Mouse (Mus musculus) midbrain, embryonic 16.5 days (tissue): ENCODE data around the gene Syt14. TPM values are rescaled to one million over a fixed set of nuclear protein-coding genes. Genes with fewer than 3 reads are reported as not detected.

ENCODE experiments used
- ATAC-seq: fragments of 200-750 bp; cut with Nextera tagmentation; 2 replicates; pipeline ENCODE4 v1.8.0; 2017; ENCODE audit warnings: moderate TSS enrichment
- H3K27ac ChIP-seq: fragments of 300-500 bp; sonication (generic); 2 replicates; pipeline ENCODE4 v1.5.1; 2014; ENCODE audit warnings: mild to moderate bottlenecking, low read length, mixed read lengths
- H3K27me3 ChIP-seq: fragments of 300-500 bp; sonication (generic); 2 replicates; pipeline ENCODE4 v1.6.1; 2014; ENCODE audit warnings: low read depth, low read length, mixed read lengths; ENCODE audit not compliant: control insufficient read depth, insufficient read depth
- H3K36me3 ChIP-seq: fragments of 300-500 bp; sonication (generic); 2 replicates; pipeline ENCODE4 v1.6.1; 2014; ENCODE audit warnings: mild to moderate bottlenecking, low read length, moderate library complexity, mixed read lengths; ENCODE audit not compliant: control insufficient read depth, insufficient read depth
- H3K4me1 ChIP-seq: fragments of 300-500 bp; sonication (generic); 2 replicates; pipeline ENCODE4 v1.6.1; 2014; ENCODE audit warnings: mild to moderate bottlenecking, low read length, mixed read lengths; ENCODE audit not compliant: control insufficient read depth, insufficient read depth
- H3K4me2 ChIP-seq: fragments of 300-500 bp; sonication (generic); 2 replicates; pipeline ENCODE4 v1.6.1; 2014; ENCODE audit warnings: mild to moderate bottlenecking, low read length, mixed read lengths
- H3K4me3 ChIP-seq: fragments of 300-500 bp; sonication (generic); 2 replicates; pipeline ENCODE4 v1.5.1; 2014; ENCODE audit warnings: low read depth, mild to moderate bottlenecking, low read length, moderate library complexity, mixed read lengths
- H3K9ac ChIP-seq: fragments of 300-500 bp; sonication (generic); 2 replicates; pipeline ENCODE4 v1.6.1; 2014; ENCODE audit warnings: low read depth, low read length, mixed read lengths
- H3K9me3 ChIP-seq: fragments of 300-500 bp; sonication (generic); replicated peaks from 2 replicates; pipeline ENCODE4 v1.6.1; 2014; ENCODE audit warnings: mild to moderate bottlenecking, low read length, mixed read lengths; ENCODE audit not compliant: control insufficient read depth, poor library complexity, severe bottlenecking
- WGBS: fragments of 180-500 bp; shearing (Covaris S2); extraction: QIAGEN DNeasy Blood & Tissue Kit; methylation state at CpG from one replicate; pipeline ENCODE4 v1.1.7; 2014; 5-methylcytosine and 5-hydroxymethylcytosine counted together
- polyA plus RNA-seq: library from polyadenylated mRNA; unstranded; fragments of >200 nt; fragmentation: Nextera tagmentation; extraction: Ambion mirVana; gene quantifications from 2 replicates; pipeline ENCODE4 v1.2.1, GENCODE M21; 2015

Syt14 gene
- polyA plus RNA-seq, 1 experiment from 2014 or later = 6.9 TPM

DNA sequence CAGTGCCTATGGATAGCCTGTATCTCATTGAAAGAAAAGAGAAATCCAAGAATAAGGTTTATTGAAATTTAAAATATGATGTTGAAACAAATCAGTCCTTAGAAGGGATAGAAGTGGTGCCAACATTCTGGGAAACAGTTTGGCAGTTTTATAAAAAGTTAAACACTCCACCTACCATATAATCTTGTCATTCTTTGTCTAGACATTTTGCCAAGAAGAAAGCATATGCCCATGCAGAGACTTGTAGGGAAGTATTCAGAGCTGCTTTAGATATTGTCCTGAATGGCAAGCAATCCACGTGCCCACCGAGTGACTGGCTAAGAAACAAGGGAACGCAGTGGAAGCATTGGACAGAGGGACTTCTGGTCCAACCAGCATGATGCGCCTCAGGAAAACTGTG, 12.0 kb upstream of the Syt14 start:
- Histone ChIP-seq H3K9me3 (no peaks in the 10 kb centered on the region), H3K36me3 (no peaks in the 10 kb centered on the region), H3K4me2 (no peak overlapping the region), H3K27me3 (no peaks in the 10 kb centered on the region), H3K4me3 (no peak overlapping the region), H3K9ac (no peak overlapping the region), H3K4me1 (no peaks in the 10 kb centered on the region), H3K27ac (no peak overlapping the region)
- no peak for ATAC-seq
- 89% methylated on average over 4 of the region's 4 CpGs for WGBS

DNA sequence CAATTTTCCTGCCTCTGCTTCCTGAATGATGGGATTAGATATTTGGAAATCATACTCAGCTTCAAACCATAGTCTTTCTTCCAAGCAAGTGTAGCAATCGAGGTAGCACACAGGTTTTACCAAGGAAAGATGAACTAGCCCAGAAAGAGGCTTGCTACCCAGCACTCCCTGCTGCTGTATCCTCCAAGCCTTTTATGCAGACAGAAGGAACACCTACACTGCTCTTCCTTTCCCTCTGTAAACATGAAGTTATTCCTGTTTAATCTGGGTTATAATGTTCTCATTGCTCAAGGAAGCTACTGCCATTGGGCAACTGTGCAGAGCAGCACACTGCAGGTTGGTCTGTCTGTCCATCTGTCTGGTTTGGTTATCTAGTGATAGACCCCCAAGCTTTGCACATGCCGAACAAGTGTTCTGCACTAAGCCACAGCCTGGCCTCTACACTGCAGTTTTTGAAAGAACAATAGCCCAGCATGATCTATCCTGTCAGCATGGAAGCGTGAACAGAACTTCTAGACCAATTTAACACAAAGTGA, 7.3 kb upstream of the Syt14 start:
- H3K4me1 ChIP-seq = no peaks in the 10 kb centered on the region
- H3K27me3 ChIP-seq = no peaks in the 10 kb centered on the region
- H3K27ac ChIP-seq = no peak overlapping the region
- no peaks in the 10 kb centered on the region for H3K36me3 ChIP-seq
- 47% methylated on average over 3 of the region's 3 CpGs for WGBS
- H3K4me2 ChIP-seq = no peak overlapping the region
- ATAC-seq = no peak
- H3K4me3 ChIP-seq = no peak overlapping the region
- H3K9me3 ChIP-seq = no peaks in the 10 kb centered on the region
- no peak overlapping the region for H3K9ac ChIP-seq

DNA sequence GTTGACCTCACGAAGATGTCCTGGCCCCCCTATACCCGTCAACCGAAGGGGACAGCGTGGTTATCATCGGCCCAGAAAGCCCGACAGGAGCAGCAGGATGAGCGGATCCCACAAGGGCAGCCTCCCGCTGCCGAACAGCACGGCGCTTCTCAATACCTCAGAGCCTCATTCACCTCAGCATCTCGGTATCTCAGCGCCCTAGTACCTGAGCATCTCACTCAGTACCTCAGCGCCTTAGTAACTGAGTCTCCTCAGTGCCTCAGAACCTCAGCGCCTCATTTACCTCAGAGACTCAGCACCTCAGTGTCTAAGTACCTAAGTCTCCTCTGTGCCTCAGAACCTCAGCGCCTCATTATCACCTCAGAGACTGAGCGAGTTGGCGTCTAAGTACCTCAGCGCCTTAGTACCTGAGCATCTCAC, 614 bp downstream of the Syt14 start:
- Histone ChIP-seq H3K9ac (peak overlapping the region; percentile 86), H3K36me3 (no peaks in the 10 kb centered on the region), H3K27me3 (no peaks in the 10 kb centered on the region), H3K27ac (peak overlapping the region; percentile 81), H3K4me2 (peak overlapping the region; percentile 92), H3K4me1 (peaks cover 9% of the 10 kb centered on the region), H3K9me3 (no peaks in the 10 kb centered on the region), H3K4me3 (peak overlapping the region; percentile 91)
- no peak; the same call in 1 of the 2 replicates for ATAC-seq
- under 1% methylated on average over 19 of the region's 19 CpGs for WGBS

DNA sequence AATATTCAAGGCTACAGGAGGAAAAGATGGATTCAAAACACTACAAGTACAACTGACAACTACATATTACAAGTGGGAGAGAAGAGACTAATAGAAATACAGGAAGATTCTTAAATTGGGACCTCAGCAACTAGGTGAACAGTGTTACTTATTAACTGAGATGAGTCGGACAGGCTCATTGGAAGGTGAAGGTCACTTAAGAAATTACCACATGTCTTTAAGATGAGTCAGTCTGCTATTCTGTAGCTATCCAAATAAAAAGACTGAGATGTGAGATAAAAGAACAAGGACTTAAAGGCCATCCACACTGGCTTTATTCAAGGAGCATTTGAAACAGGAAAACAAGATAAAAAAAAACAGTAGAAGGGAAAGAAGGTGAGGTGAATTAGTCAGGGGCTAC, 11.3 kb downstream of the Syt14 start:
- no peak for ATAC-seq
- 92% methylated on average over 1 of the region's 1 CpGs for WGBS

DNA sequence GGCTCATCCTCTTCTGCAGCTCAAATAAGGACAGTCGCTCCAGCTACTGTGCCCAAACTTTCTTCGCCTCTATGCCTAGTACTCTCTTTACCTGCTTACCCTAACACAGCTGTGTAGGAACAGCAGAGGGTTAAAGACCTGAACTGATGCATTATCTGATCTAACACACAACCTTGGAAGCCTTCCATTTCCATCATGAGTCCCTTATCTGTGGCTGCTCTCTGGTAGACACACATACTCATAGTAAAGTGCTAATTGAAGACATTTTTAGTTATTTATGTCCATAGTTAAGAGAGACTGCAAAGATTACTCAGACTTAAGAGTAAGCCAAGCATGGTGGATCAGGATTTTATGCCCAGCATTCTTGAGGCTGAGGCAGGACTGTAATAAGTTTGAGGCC, 23.2 kb downstream of the Syt14 start:
- Histone ChIP-seq H3K27me3 (no peaks in the 10 kb centered on the region), H3K9me3 (no peaks in the 10 kb centered on the region), H3K27ac (no peak overlapping the region), H3K4me1 (no peaks in the 10 kb centered on the region), H3K36me3 (no peaks in the 10 kb centered on the region), H3K4me3 (no peak overlapping the region), H3K9ac (no peak overlapping the region), H3K4me2 (no peak overlapping the region)
- no peak for ATAC-seq
- 100% methylated on average over 2 of the region's 2 CpGs for WGBS

More for the DNA sequence above, 11.3 kb downstream of the Syt14 start:
- no peak overlapping the region for H3K9ac ChIP-seq
- H3K9me3 ChIP-seq = no peaks in the 10 kb centered on the region
- no peak overlapping the region for H3K27ac ChIP-seq
- no peaks in the 10 kb centered on the region for H3K4me1 ChIP-seq
- H3K4me2 ChIP-seq = no peak overlapping the region
- no peaks in the 10 kb centered on the region for H3K27me3 ChIP-seq
- no peak overlapping the region for H3K4me3 ChIP-seq
- H3K36me3 ChIP-seq = no peaks in the 10 kb centered on the region

DNA sequence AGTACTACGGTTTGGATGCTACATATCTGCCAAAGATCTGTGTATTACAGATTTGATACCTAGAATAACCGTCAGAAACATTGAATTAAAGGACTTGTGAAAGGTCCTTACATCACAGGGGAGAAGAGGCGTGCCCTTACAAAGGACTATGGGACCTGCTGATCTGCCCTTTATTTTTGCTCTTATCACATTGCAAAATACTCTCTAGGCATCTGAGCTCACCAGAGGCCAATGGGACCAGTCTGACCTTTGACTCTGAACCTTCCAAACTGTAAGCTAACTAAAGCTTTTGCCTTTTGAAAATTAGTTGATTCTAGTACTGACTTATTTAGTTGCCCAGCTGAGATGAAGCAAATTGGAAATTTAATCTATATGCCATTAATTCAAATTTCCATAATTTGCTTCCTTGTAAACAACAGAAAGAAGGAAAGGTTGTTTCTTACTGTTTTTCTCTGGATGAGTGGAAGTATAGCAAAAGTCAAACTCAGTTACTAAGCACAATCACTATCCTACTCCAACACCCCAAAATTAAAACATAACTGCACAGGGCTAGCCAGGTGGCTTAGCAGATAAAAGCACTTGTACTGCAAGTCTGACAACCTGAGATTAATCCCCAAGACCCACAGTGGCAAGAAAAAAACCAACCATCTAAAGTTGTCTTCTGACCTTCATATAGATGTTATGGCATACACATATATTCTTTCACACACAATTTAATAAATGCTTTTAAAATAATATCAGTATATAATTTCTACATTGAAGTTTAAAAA, 24.4 kb downstream of the Syt14 start:
- Histone ChIP-seq H3K9ac (no peak overlapping the region), H3K36me3 (no peaks in the 10 kb centered on the region), H3K27ac (no peak overlapping the region), H3K9me3 (no peaks in the 10 kb centered on the region), H3K4me3 (no peak overlapping the region), H3K4me2 (no peak overlapping the region), H3K4me1 (no peaks in the 10 kb centered on the region), H3K27me3 (no peaks in the 10 kb centered on the region)
- no peak for ATAC-seq
- WGBS = 86% methylated on average over 3 of the region's 3 CpGs

DNA sequence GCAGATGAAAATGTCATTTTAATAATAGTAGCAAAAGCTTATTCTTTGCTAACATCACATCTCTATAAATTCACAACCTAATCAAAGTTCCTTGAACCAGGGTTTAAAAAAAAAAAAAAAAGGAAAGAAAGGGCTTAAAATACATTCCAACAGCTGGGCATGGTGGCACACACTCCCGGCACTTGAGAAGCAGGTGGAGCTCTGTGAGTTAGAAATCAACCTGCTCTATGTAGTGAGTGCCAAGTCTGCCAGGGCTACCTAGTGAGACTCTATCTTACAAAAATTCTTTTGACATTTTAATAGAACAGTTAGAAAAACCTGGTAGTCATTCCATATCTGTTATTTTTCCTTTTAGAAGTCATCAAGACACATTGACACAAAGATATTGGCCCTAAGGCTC, 31.0 kb downstream of the Syt14 start:
- Histone ChIP-seq H3K4me3 (no peak overlapping the region), H3K27me3 (no peaks in the 10 kb centered on the region), H3K4me2 (no peak overlapping the region), H3K9me3 (no peaks in the 10 kb centered on the region), H3K9ac (no peak overlapping the region), H3K27ac (no peak overlapping the region), H3K4me1 (no peaks in the 10 kb centered on the region), H3K36me3 (no peaks in the 10 kb centered on the region)
- 88% methylated on average over 1 of the region's 1 CpGs for WGBS
- no peak for ATAC-seq

DNA sequence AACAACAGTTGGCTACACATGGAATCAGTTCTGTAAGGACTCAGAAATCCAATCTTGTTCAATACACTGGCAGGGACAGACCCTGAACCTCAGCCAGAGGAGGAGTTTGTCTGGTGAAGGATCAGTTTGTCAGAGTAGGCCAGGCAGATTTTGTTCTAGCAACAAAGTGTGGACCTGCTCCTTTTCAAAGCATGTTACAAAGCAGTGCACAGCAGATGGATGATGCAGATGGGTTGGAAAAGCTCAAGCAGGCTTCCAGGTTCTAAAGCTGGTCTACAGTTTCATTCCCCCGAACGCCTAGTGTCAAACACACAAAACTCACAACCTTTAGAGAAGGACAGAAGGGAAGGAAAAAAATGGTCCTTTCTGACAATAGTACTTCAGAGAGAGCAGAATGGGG, 31.6 kb downstream of the Syt14 start:
- no peak overlapping the region for H3K27ac ChIP-seq
- no peak overlapping the region for H3K4me2 ChIP-seq
- no peak for ATAC-seq
- H3K9ac ChIP-seq = no peak overlapping the region
- H3K4me3 ChIP-seq = no peak overlapping the region
- H3K4me1 ChIP-seq = no peaks in the 10 kb centered on the region
- no peaks in the 10 kb centered on the region for H3K36me3 ChIP-seq
- 94% methylated on average over 2 of the region's 2 CpGs for WGBS
- H3K9me3 ChIP-seq = no peaks in the 10 kb centered on the region
- H3K27me3 ChIP-seq = no peaks in the 10 kb centered on the region

DNA sequence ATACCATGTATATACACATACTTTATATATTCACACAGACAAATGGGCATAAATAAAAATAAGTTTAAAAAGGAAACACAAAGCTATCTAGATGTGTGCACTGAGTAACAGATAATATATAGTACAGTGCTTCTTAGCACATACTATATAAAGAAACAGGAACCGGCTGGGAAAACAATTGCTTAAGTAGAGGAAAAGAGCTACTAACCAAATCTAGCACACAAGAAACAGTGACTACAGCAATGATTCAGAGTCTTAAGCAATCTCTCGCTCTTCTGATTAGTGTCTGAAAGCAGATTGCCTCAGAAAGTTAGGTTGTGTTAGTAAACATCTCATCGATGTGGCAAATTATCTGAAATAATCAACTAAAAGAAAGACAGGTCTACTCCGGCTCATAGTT, 33.3 kb downstream of the Syt14 start:
- 89% methylated on average over 4 of the region's 4 CpGs for WGBS
- ATAC-seq = no peak
- H3K36me3 ChIP-seq = no peaks in the 10 kb centered on the region
- H3K4me2 ChIP-seq = no peak overlapping the region
- no peak overlapping the region for H3K4me3 ChIP-seq
- H3K9me3 ChIP-seq = no peaks in the 10 kb centered on the region
- no peaks in the 10 kb centered on the region for H3K27me3 ChIP-seq
- H3K9ac ChIP-seq = no peak overlapping the region
- no peak overlapping the region for H3K27ac ChIP-seq
- no peaks in the 10 kb centered on the region for H3K4me1 ChIP-seq
